Mouse (Mus musculus): ENCODE measurements around the gene Ambra1. TPM values are rescaled to one million over a fixed set of nuclear protein-coding genes. Genes with fewer than 3 reads are reported as not detected.

Gene Ambra1
- total RNA-seq, 2 experiments from 2014 or later: 32.1 to 34.2 TPM

- peak in 1 of 2 experiments; percentile 53 for DNase-seq (ENCODE audit: low spot score in 2 of 2)
These were observed 228.9 kb downstream of the Ambra1 start for GRCm38 (mm10) chr2:91958701-91959457.

DNA sequence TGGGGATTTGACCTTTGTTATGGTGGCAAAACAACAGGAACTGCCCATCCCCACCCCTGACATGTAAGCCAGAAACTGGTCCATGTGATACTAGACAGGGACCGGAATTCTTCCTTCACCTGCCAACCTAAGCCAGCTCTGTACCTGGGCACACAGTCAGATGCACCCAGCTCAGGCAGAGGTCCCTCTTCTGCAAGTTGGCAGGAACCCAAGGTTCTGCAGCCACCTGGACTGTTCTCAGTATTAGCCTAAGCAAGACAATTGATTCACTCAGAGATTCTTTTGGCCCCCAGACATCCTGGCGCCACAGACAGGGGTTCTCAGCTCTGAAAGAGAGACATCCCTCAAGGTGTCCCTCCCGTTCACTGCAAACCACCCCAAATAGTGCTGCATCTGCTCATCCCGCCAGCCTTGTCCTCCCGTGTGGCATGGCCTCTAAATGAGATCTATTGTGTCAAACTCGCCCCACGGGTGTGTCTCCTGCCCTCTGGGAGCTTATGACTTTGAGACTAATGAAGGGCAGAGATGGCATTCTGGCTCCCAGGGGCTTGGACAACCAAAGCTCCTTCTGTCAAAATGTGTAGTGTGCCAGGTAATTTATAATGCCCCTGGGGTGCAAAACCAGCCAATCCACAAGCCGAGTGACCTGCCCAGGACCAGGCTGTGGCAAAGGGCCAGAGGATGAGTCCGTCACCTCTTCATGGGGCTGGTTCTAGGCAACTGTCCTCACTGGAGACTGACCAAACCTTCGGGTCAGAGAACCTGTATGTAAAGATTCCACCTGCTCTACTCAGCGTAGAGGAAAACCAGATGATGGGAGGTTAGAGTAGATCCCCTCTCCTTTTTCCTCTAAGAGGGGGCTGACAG, 229.8 kb downstream of the Ambra1 start:
- no peak for DNase-seq (ENCODE audit: low spot score in 2 of 2)

DNA sequence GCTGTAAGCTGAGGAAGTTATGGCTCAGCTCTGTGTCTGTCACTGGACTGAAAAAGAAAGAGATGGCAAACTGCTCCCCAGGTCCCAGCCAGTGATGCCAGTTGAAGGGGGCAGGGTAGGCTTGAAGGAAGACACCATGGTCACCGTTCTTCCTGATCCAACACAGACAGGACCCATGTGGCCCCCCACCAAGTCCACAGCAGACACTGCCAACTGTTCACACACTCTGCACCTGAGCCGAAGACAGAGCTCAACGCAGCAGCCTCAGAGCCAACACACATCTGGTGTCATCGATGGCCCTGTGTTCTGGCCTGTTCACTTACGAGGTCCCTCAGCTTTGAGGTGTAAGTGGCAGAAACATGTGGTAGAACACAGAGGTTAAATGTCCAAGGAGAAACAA, 230.5 kb downstream of the Ambra1 start:
- no peak for DNase-seq (ENCODE audit: low spot score in 2 of 2)

- no peak for DNase-seq (ENCODE audit: low spot score in 2 of 2)
These were observed 232.2 kb downstream of the Ambra1 start for GRCm38 (mm10) chr2:91961901-91962761.

DNA sequence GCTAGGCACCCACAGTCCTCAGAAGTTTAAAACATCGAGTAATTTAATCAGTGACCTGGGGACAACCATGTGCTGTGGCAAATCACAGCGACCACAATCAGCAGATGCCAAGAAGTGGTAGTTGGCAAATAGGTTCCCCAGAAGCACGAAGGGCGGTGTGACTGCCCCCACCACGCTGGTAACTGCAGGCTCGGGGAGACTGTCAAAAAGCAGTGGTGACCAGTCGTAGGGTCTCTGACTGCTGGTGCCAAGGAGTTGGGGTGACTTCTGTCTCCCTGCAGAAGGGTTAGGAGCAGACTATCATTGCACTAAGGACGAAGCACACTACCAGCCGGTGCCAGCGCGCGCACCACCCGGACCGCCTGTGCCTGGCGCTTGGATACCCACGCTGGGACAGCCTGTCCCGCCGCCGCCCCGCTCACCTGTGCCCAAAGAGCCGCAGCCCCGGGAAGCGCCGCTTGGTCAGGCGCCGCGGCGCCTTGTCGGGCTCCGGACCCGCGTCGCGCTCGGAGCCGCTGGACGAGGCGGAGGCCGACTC, 233.0 kb downstream of the Ambra1 start:
- DNase-seq (ENCODE audit: low spot score in 2 of 2): peak; percentile 44 to 57

DNA sequence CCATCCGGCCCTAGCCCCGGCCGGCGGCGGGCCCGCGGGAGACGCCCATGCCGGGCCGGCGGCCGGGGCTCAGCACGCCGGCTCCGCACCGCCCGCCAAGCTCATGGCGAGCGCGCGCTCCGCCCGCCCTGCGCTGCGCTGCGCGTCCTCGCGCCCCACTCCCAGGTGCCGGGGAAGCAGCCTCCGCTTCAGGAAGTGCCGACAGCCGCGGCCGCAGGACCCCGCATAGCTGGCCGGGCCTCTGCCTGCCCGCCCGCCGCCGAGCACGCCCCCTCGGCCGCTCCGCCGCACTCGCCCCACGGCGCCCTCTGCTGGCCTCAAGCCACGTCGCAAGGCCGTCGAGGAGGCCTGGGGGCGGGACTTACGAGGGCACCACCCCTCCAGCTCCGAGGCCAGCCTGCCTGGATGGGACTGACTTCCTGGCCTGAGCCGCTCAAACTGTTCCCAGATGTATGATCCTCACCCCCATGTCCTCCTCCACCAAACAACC, 233.6 kb downstream of the Ambra1 start:
- peak; percentile 99 for DNase-seq (ENCODE audit: low spot score in 2 of 2)

DNA sequence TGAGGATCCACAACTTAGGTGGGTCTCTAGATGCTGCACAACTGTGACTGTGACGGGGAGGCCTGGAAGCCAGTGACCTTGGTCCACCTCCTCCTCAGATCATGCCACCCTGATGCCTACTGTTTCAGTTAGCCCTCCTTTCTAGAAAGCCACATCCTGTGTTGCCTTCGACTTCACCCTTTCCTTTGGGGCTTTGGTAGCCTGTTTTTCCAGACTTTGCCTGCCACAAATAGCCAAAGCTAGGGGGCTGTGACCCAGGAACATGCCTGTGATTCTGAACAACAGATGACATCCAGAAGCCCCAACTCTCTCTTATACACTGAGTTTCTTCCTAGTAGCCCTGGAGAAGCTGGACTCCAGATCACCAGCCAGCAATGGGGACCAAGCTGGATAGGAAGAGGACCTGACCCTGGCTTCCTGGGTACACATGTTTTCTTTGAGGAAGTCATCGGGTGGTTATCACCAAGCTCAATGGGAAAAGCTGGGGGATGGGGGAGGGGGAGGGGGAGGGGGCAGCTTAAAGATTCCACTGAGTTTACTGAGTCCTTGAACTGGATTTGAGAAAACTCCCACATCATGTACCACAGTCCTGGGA, 234.8 kb downstream of the Ambra1 start:
- DNase-seq (ENCODE audit: low spot score in 2 of 2): no peak

DNA sequence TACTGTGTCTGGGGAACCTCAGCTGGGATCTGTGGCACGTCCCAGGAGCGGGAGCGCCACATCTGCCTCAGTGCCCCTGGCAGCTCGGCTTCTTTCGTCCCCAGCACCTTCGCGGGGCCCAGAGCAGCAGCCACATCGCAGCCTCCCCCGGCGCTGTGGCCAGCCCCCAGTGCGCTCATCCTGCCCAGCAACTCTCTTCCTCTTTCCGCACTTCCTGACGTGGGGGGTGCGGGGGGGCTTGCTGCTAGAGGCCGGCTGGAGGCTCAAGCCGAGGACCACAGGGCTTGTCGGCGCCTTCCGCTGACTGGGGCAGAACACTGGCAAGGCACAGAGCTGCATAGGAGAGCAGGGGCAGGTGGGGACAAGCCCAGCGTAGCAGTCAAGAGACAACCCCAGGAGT, 235.5 kb downstream of the Ambra1 start:
- DNase-seq (ENCODE audit: low spot score in 2 of 2): peak in 1 of 2 experiments; percentile 61

- DNase-seq (ENCODE audit: low spot score in 2 of 2): no peak
These were observed 236.4 kb downstream of the Ambra1 start for GRCm38 (mm10) chr2:91966367-91966766.

- no peak for DNase-seq (ENCODE audit: low spot score in 2 of 2)
These were observed 238.0 kb downstream of the Ambra1 start for GRCm38 (mm10) chr2:91967962-91968361.

Small RNA genes lying within 50 kb of the gene (microRNA-seq; reads per million reads assigned to microRNA genes)
- 0 reads per million in 2 experiments for gene Mir6999 (ENCODE audit: borderline number of aligned reads in 2 of 2)

Other genes starting within 250 kb of the Ambra1 start
- 10 to 100 TPM; 32.6 to 35.1 TPM for gene Ckap5, start 203.4 kb upstream of the Ambra1 start, total RNA-seq (2021)
- gene F2, start 93.7 kb upstream of the Ambra1 start, total RNA-seq (2021): under 1 TPM in 1 of 2 experiments, not detected in 1; 0.50 TPM
- 10 to 100 TPM; 10.4 to 13.2 TPM for gene Zfp408, start 80.3 kb upstream of the Ambra1 start, total RNA-seq (2021)
- gene Arhgap1, start 80.3 kb upstream of the Ambra1 start, total RNA-seq (2021): 10 to 100 TPM; 53.3 to 58.3 TPM
- gene Atg13, start 19.6 kb upstream of the Ambra1 start, total RNA-seq (2021): 10 to 100 TPM; 33.5 to 64.5 TPM
- 1 to 10 TPM; 6.3 to 8.6 TPM for gene Harbi1, start 19.3 kb upstream of the Ambra1 start, total RNA-seq (2021)
- gene Chrm4, start 197.1 kb downstream of the Ambra1 start, total RNA-seq (2021): 1 to 10 TPM; 3.7 to 4.6 TPM
- 1 to 10 TPM; 7.2 to 7.8 TPM for gene Mdk, start 202.2 kb downstream of the Ambra1 start, total RNA-seq (2021)
- gene Gm9821, start 215.6 kb downstream of the Ambra1 start, total RNA-seq (2021): not detected
- 10 to 100 TPM; 38.9 to 40.3 TPM for gene Dgkz, start 245.7 kb downstream of the Ambra1 start, total RNA-seq (2021)

Measured in adrenal gland, adult 18-20 months (tissue).